Mouse (Mus musculus): Measurements from ENCODE around the gene Kpna2.
"Not testable (repeated sequence)": the region's sequence is repeated elsewhere in the genome, so short reads cannot be mapped to it uniquely, and the experiment has no call there.

The Kpna2 gene

DNA sequence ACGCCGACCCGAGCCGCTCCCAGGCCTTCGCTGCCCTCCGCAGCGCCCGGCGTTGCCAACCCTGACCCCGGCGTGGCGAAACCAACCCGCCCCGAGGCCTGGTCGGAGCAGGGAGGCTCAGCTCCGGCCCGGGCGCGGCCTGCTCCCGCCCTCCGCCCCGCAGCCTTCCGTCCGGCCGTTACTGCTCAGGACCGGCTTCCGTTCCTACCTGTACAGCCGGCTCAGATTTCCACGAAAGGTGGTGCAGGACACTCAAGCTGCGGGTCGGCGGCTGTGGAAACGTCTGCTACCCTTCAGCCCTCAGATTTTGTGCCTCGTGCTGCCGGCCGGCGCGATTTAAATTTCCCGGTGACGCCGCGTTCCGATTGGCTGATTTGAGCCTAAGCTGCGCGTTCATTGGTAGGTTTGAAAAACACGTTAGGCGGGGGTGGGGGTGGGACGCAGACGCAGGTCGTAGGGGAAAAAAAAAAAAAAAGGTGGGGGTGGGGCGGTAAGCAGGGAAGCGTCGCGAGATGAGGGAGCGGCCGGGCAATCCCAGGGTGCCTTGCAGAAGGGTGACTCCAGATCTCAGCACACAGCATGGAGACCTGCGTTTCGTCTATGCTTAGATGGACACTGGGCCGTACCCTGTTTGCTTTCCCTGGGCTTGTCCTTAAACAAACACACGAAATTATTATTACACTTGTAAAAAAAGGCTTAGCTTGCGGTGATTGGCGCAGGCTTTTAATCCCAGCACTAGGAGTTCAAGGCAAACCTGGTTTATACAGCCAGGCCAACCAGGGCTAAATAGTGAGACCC is at the start of gene Kpna2:
Gene Kpna2 (minus strand): TSS at position 391 of the 798 bp plus-strand sequence.
- DNase-seq (ENCODE audit: low spot score in 2 of 2), result peak; percentile 89

DNA sequence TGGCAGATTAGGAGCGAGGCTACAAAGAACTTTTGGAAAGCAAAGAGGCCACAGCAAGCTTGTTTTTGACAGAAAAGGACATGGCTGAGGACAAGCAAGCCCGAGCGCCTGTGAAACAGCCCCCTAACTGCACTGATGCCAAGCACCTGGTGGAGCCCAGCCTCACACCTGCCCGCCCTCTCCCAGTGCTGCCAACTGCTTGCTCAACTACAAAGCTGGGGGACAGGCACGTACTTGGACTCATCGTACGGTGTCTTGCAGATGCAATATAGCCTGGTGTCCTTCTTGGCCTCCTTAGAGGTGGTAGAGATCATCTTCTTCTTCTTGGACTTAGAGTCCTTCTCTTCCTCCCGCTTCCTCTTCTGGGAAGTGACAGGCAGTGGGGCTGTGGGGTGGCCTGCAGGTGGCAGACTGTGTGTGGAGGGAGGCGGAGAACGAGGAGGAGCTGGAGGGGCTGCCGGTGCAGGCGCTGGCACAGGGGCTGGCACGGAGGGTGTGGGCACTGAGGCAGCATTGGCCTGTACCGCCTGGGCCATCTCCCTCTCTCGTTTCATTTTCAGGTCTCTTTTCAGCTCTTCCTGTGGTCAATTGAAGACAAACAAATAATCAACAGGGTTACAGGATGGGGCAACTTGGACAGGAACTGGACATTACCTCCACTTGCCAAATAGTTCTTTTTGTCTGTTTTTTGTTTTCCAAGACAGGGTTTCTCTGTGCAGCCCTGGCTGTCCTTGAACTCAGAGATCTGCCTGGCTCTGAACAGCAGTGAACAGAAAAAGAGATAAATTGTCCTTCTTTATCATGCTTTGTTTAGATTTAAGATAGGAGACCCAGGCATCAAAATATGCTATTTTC is 47.7 kb upstream of the Kpna2 start:
- DNase-seq (ENCODE audit: low spot score in 2 of 2), result no peak

DNA sequence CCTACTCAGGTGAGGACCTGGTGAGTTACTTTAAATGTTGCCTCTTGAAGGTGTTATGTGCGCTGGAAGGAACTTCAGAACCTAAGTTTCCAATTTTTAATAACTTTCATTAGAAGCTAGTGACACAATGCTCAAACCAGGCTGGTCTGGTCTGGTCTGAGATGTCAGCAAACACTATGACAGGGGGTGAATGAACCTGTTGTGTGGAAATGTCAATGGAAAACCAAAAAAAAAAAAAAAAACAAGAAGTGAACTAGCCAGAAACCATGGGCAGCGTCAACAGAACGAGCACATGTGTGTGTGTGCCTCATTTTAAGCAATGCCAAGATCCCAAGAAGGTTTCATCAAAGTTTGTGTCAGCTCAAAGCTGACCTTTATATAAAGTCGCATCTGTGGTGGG is 46.2 kb upstream of the Kpna2 start:
- no peak for DNase-seq (ENCODE audit: low spot score in 2 of 2)

DNA sequence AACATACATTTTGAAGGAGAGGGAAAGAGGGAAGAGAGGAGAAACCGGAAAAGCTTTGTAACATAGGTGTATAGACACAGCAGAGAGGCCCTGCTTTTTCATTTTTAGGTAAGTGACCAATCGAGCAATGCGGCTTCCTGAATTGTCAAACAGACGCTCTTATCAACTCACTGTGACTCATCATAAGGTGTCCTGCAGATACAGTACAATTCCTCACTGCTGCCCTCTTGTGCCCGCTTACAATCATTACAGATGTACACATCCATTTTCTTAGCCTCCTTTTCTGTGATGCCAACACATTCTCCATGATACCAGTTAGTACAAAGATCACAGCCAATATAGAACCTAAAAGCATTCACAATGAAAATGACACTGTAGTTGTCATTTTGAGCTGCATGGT is 45.0 kb upstream of the Kpna2 start:
- peak in 1 of 2 experiments; percentile 62 for DNase-seq (ENCODE audit: low spot score in 2 of 2)

DNA sequence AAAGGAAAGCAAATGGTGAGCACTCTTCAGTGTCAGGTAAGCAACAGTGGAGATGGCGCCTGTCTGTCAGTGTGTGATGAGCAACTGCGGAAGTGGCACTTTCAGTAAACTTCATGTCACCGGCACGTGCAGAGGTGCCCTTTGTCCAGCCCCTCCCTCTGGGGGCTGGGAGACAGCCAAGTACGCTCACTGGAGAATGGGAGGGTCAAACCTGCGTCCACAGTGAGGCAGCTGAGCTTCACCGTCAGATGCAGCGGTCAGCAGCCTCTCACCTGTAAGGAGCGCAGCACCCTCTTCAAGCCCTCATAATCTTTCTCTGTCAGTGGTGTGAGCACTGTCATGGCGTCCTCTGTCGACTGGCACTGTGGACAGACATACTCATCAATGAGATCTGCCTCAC is 44.0 kb upstream of the Kpna2 start:
- no peak for DNase-seq (ENCODE audit: low spot score in 2 of 2)

DNA sequence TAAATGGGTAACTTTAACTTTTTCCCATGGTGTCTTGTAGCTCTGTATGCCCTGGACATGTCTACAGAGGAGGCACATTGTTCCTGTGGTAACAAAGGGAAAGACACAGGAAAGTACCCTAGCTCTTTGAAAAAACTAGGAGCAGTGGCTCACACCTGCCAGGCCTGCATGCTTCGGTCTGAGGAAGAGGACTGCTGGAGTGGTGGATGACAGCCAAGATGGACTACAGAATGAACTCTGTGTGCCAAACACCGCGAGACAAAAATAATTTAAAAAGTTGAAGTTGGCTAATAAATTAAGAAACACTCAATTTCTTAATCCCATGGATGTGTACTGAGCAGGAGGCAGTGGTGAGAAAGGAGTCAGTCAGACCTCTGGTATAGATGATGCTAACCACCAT is 42.1 kb upstream of the Kpna2 start:
- no peak for DNase-seq (ENCODE audit: low spot score in 2 of 2)

DNA sequence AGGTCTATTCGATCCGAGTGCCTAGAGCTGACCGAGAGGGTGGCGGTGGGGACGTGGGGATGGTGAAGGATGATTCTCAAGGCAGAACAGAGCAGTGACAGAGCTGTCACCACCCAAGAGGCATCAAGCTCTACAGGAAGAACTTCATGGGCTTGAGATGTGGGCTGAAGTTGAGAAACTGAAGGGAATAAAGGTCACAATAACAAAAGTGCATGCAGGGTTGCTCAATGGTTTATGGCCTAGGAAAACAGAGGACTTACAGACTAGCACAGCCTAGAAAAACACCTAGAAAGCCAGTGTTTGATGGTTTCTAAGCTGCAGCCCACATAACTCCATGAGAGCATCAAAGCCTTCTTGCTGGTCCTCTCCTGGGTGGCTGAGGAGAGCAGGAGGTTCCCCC is 40.1 kb upstream of the Kpna2 start:
- DNase-seq (ENCODE audit: low spot score in 2 of 2), result no peak

DNA sequence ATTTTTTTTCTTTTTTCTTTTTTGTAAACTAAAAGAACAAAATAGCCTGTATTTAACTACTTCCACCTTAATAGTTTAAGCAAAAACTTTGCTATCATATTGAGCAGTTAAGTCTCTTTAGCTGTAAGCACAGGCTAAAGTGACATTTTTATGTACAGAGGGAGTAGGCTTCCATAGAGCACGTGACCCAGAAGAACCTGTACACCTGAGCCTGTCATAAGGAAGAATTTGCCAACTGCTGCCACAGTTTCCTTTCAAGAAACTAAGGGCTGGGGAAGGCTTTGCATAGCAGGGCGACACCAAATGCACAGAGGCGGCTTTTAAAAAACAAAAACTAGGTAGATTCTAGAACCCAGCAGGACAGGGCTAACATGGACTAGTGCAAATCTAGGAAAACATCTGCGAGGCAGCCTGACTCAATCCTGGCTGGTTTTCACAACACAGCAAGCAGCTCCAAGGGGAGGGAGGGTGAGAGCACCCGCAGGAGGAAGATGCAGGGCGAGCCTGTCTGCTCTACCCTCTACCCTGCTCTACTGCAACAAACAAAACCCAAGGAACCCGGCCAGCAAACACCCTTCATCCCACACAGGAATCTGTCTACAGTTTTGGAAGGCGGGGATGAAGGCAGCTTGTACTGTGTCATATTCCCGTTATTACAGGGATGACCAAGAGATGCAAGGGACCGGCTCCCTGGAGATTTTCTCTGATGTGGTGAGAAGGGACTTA is 34.9 kb upstream of the Kpna2 start:
- no peak for DNase-seq (ENCODE audit: low spot score in 2 of 2)

DNA sequence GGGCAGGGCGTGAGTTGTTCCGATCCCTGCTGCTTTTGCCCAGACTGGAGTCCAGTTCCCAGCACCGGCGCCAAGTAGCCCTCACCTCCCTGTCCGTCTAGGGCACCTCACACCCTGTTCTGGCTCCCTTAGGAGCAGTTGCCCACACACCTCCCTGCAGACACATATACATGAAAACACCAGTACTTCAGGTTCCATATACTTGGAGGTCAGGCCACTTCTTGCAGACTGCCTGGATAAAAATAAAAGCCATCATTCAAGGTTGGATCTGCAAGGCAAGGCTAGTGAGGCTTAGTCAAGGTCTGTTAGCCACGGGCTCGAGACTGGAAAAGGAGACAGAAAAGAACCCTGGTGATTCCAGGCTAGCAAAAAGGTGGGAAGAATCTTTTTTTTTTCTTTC is 32.3 kb upstream of the Kpna2 start:
- no peak for DNase-seq (ENCODE audit: low spot score in 2 of 2)

DNA sequence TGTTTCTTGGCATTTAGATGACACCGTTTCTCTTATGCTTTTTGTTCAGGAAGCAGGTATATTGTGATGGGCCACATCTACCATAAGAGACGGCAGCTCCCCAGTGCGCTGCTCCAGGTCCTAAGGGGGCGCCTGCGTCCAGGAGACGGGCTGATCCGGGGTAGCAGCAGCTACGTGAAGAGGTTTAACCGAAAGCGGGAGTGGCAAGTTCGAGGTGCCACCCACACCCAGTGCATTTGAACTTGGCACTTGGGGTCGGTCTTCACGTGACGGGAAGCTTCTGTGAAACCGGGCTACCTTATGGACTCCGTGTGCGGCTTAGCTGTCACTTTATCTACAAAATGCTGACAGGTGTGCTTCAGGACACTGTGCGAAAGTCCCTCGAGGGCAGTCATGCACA is 30.2 kb upstream of the Kpna2 start:
- DNase-seq (ENCODE audit: low spot score in 2 of 2), result no peak

DNA sequence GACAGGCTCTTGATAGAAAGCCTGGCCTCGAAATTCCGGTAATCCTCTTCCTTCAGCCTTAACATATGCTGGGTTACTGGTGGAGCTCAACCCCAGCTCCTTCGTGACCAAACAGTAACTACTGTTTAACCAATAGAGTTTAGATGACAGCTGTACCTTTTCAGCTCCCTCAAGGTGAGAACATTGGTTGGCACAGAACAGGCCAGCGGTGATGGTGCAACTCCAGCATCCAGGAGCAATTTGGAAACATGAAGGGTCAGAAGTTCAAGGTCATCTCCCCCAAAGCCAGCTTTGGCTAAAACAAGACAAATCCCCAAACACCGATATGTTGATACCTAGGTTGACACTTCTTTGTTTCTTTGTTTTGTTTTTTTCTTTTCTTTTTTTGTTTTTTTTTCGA is 29.4 kb upstream of the Kpna2 start:
- no peak for DNase-seq (ENCODE audit: low spot score in 2 of 2)

DNA sequence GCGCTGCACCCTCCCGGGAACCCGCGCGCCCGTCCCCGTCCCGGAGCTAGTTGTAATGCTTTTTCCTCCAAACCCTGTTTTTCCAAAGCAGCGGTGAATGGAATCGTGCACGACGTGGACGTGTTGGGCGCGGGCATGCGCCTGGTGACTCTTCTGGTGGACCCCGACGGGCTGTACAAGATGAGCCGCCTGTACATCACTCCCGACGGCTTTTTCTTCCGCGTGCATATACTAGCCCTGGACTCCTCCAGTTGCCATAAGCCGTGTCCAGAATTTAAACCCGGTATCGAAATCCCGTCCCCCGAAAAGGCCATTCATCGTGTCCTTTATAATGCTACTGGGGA is 28.9 kb upstream of the Kpna2 start:
- no peak for DNase-seq (ENCODE audit: low spot score in 2 of 2)

DNA sequence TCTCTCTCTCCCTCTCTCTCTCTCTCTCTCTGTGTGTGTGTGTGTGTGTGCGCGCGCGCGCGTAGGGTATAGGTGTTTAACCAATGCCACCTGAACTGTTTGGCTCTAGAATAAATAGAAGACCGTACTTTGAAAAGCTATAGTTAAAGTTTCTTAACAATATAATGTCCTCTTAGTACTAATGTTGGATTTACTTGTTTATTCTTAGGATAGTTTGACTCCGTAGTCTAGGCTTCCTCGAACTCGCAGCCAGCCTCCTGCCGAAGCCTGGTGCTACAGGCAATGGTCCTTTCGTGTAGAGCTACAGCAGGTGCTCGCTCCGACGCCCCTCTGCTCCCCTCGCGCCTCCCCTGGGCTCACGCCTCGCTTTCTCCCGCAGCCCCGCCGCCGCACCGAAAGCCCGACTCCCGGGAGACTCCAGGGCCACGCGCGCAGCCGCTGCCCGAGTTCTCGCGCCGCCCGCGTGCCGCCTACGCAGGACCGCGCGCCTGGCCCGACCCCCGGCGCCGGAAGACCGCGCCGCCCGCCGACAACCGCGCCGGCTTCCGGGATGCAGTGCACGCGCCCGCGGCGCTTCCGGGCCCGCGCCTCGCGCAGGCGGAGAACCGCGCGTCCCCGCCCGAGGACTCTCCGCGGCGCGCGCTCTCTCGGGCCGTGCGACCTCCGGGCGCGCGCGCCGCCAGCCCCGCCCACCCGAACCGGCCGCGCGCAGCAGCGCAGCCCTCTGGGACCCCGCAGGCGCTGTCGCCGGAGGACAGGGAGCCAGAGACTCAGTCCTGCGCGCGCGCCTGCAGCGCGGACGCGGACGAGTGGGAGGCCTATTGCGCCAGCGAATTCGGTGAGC is 28.3 kb upstream of the Kpna2 start:
- peak; percentile 91 to 94 for DNase-seq (ENCODE audit: low spot score in 2 of 2)

DNA sequence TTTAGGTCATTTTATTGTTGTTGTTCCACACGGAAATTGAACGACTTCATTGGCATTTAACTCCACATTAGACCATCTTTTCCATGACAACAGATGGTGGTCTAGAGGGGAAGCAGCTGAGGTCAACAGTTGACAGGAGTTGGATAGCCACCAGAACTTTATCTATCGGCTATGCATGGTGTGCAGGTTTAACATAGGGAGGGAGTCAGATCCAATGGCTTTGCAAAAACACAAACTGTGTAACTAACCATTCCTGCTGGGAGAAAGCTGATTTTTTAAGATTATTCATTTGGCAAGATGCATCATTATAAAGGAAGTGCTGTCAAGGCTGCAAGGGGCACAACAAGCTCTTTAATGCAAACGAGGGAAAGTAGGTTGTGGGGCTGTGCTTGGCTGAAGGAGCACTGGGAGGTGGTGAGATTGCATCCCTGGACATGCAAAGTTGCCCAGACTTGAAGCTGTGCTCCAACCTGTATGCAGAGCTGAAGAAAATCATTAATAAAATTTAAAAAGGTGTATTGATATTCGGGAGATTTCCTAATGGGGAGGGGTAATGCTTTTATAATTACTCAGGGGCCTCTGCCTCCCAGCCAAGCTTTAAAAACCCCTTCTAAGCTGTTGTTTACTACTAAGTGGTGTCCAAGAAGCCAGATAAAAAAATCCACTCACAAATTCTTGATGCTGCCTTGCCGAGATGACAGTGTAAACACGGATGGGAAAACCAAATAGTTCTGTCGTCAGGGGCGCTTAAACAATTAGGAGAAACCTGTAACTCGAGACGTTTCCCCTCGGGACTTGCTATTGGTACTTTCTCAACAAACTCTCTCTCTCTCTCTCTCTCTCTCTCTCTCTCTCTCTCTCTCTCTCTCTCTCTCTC is 27.5 kb upstream of the Kpna2 start:
- DNase-seq (ENCODE audit: low spot score in 2 of 2), result no peak

DNA sequence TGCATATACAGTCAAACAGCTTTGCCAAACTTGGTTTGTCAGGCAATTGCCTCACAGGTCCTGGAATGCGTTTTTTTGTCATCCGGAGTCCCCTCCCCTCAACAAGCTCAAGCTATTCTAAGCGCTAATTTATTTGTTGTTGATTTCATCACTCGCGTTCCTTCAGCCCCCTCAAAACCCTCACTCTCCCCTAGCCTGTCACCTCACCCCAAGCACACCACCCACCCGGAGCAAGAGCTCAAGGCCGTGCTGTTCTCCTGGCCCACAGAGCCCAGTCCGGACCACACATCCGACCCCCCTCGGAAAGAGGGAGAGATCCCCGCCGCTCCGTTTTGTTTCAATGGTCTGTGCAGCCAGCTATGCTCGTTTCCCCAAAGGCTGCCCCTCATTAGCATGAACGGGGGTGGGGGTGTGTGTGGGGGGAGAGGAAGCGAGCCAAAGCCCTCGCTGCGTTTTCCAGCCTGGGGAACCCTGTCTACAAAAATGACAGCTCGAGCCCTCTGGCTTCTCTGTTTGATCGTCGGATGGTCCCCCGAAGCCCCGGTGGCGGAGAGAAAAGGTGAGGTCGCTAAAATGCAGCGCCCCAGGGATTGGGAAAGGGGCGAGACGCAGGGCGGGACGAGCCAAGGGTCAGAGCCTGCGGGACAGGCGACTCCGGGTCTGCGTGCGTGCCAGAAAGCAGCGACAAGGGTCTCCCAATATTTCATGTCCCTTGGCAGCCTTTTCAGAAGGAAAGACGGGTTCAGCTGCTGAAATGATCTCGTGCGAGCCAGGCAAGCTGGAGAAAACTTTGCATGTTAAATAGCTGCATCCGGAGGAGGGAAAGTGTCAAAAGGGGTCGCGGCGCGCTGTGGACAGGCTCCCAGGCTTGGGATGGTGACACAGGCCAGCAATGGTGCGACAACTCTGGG is 26.3 kb upstream of the Kpna2 start, which contains the start of gene 1810010H24Rik:
Gene 1810010H24Rik (plus strand): TSS at position 271 of the 911 bp plus-strand sequence.
- no peak for DNase-seq (ENCODE audit: low spot score in 2 of 2)

DNA sequence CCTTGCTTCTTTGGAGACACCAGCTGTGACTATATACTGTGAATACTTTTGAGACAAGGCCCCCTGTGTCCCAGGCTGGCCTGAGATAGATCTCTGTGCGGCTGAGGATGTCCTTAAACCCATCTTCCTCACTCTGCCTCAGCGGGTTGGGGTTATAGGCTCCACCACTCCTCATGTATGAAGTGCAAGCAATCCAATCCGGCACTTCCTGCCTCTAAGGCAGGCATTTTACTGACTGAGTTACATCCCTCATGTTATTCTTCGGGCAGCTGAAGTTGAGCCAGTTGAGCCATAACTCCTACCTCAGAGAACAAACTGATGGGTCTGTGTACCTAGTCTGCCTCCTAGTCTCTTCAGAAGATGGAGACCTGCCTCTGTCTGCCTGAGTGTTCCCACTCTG is 25.1 kb upstream of the Kpna2 start:
- DNase-seq (ENCODE audit: low spot score in 2 of 2), result no peak

DNA sequence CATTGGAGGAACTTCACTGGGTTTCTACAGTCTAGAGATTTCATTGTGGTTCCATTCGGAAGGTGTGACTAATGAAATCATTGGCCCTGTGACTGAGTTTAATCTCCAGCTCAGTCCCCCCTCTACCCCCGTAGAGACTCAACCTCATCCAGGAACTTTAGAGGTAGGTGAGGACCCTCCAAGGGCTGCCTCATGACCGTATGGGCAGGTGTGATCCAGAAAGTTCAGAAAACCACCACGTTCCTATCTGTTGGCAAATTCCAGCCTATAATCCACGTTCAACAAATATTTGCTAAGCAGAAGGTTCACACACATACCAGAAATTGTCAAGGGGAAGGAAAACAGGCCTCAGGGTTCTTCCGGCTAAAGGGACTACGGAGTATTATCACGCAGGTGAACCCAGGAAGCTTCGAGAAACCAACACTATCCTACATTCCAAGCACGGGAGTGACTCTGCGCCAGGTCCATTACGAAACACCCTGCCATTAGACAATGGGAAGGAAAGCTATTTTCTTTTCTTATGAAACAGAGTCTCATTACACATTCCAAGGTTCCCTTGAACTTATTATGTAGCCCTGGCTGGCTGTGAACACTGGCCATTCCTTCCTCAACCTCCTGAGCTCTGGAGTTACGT is 22.8 kb upstream of the Kpna2 start:
- DNase-seq (ENCODE audit: low spot score in 2 of 2), result no peak

DNA sequence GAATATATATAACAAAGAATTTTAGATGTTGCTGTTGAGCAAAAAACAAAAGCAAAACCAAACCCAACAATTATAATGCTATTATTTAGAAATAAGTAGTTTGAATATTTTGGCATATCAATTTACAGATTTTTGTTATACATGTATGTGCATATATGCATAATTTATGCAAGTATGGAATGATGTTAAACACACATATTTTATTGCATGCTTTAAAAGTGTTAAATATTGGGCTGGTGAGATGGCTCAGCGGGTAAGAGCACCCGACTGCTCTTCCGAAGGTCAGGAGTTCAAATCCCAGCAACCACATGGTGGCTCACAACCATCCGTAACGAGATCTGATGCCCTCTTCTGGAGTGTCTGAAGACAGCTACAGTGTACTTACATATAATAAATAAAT is 20.4 kb upstream of the Kpna2 start:
- not testable (repeated sequence) for DNase-seq (ENCODE audit: low spot score in 2 of 2)

DNA sequence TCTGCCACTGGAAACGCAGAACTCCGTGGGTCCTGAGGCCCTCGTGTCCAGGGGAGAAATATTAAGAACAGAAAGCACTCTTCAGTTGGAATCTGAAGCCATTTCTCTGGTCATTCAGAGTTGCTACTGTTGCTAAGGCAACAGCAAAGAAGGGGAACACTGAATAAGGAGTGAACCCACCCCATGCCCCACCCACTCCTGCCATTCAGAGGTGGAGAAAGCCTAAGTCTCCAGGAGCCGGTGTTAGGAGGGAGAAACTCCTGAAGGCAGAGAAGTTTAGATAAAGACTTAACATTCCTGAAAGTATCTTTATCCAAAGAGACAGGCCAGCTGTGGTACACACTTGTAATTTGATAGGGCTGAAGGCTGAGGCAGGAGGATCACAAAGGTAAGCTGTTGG is 20.0 kb upstream of the Kpna2 start:
- DNase-seq (ENCODE audit: low spot score in 2 of 2), result no peak

Measured in heart, adult 9 months (tissue).